9 mouse cellular contexts compared by ENCODE assay signal in the genomic region with DNA sequence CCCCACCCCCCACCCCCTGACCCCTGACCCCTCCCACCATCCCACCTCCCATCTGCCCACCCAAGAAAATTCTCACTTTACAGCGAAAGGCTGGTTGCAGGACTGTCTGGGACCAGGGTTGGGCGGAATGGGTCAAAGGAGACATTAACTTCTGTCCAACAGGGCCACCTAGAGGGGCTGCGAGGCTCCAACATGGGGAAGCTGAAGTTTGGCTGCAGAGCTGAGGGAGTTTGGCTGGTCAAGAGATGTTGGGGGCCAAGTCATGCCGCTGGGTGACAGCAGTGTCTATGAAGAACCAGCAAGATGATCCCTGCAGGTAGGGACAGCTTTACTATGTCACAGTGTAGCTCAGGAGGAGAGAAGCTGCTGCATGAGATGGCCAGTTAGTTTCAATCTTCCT. TPM values are rescaled to one million over a fixed set of nuclear protein-coding genes. Genes with fewer than 3 reads are reported as not detected.
DNase-seq lines count a peak whose midpoint lies in the region; ATAC-seq and TF ChIP-seq lines count a peak whose summit lies in the region.
"Had no signal": no experiment of that assay in that cellular context is flagged by ENCODE, and none has a peak within 500 bp of the region (broad histone marks: within the 10 kb centered on the region; RNA-seq: fewer than 3 reads in every experiment).

No protein-coding gene starts in this region.

- H3K36me3 ChIP-seq in midbrain, postnatal 0 days (ENCODE audit: insufficient read depth, low read length) = no peaks in the 10 kb centered on the region
- no peaks in the 10 kb centered on the region for H3K36me3 ChIP-seq in midbrain, embryonic 13.5 days
- H3K36me3 ChIP-seq: embryonic facial prominence, embryonic 15.5 days had no signal

- H3K4me3 ChIP-seq in midbrain, postnatal 0 days (ENCODE audit: low read depth, low read length) = no peak overlapping the region
- no peak overlapping the region for H3K4me3 ChIP-seq in midbrain, embryonic 13.5 days (replicated peaks)
- H3K4me3 ChIP-seq: embryonic facial prominence, embryonic 15.5 days had no signal

- H3K27ac ChIP-seq in midbrain, postnatal 0 days (ENCODE audit: low read depth, low read length) = no peak overlapping the region
- H3K27ac ChIP-seq in midbrain, embryonic 13.5 days = no peak overlapping the region
- H3K27ac ChIP-seq: embryonic facial prominence, embryonic 15.5 days had no signal

- peak; percentile 15 to 58 for DNase-seq in adrenal gland, adult (ENCODE audit: inconsistent age in 2 of 2, low spot score in 1 of 2)
- no peak for DNase-seq in adrenal gland, adult 8-10 months
- peak; percentile 18 for DNase-seq in midbrain, postnatal 0 days (ENCODE audit: low spot score)
- DNase-seq in cerebellum, adult 8-10 months = peak; percentile 9
- DNase-seq in kidney, postnatal 25 days = peak; percentile 35 to 49
- DNase-seq in thymus, postnatal 0 days (ENCODE audit: low spot score) = no peak

- WGBS in midbrain, postnatal 0 days = 49% methylated on average over 4 of the region's 4 CpGs
- 43% methylated on average over 4 of the region's 4 CpGs for WGBS in midbrain, embryonic 13.5 days

- H3K9me3 ChIP-seq in midbrain, postnatal 0 days (ENCODE audit: low read length) = no peaks in the 10 kb centered on the region
- H3K9me3 ChIP-seq in midbrain, embryonic 13.5 days = no peaks in the 10 kb centered on the region
- H3K9me3 ChIP-seq: embryonic facial prominence, embryonic 15.5 days had no signal

- no peak overlapping the region for H3K9ac ChIP-seq in midbrain, postnatal 0 days (replicated peaks; ENCODE audit: low read length, poor library complexity, severe bottlenecking)
- H3K9ac ChIP-seq in midbrain, embryonic 13.5 days (replicated peaks) = no peak overlapping the region
- H3K9ac ChIP-seq: embryonic facial prominence, embryonic 15.5 days had no signal

- no peak overlapping the region for H3K4me2 ChIP-seq in midbrain, postnatal 0 days (ENCODE audit: low read depth, low read length, poor library complexity, severe bottlenecking)
- no peak overlapping the region for H3K4me2 ChIP-seq in midbrain, embryonic 13.5 days (replicated peaks)
- H3K4me2 ChIP-seq: embryonic facial prominence, embryonic 15.5 days had no signal

- H3K27me3 ChIP-seq in midbrain, postnatal 0 days (ENCODE audit: insufficient read depth, low read length) = no peaks in the 10 kb centered on the region
- no peaks in the 10 kb centered on the region for H3K27me3 ChIP-seq in midbrain, embryonic 13.5 days
- H3K27me3 ChIP-seq: embryonic facial prominence, embryonic 15.5 days had no signal

- TF ChIP-seq CTCF in midbrain, postnatal 0 days (IDR thresholded peaks at IDR 0.05) = peak; percentile 42

- no peak for ATAC-seq in midbrain, postnatal 0 days (ENCODE audit: low FRiP score)
- ATAC-seq in midbrain, embryonic 13.5 days = no peak
- ATAC-seq in monocyte, adult 5-6 weeks (replicated peaks; ENCODE audit: insufficient number of reproducible peaks, low FRiP score, low TSS enrichment, poor library complexity, severe bottlenecking) = peak; percentile 75

- 0 out of 2 replicates have a peak, but pooled peaks cover 3% of the 10 kb centered on the region for H3K4me1 ChIP-seq in midbrain, postnatal 0 days (ENCODE audit: insufficient read depth, low read length)
- H3K4me1 ChIP-seq in midbrain, embryonic 13.5 days (replicated peaks) = no peaks in the 10 kb centered on the region
- H3K4me1 ChIP-seq: embryonic facial prominence, embryonic 15.5 days had no signal

RNA-seq across cellular contexts. Expression of a gene that starts 32.9 kb away (rescaled TPM):
- total RNA-seq in adrenal gland, adult 8-10 months (2022) = 10 to 100 TPM in 1 of 4 experiments, 1 to 10 TPM in 3; 8.5 to 12.8 (median 9.1) TPM
- 13.6 and 26.5 TPM in 2 replicates for total RNA-seq in midbrain, postnatal 0 days (2014; rRNA removed)
- 9.9 and 11.8 TPM in 2 replicates for polyA plus RNA-seq in midbrain, postnatal 0 days (2015; fragmentation: Nextera tagmentation; extraction: Ambion mirVana)
- polyA plus RNA-seq in midbrain, embryonic 13.5 days (2015; fragmentation: Nextera tagmentation; extraction: Ambion mirVana) = 9.7 and 10.2 TPM in 2 replicates
- 13.7 to 14.4 TPM (median 13.8 TPM) in 3 replicates for total RNA-seq in monocyte, adult 5-6 weeks (2017)
- 2.6 and 2.8 TPM in 2 replicates for polyA plus RNA-seq in thymus, postnatal 0 days (2015; fragmentation: Nextera tagmentation; extraction: Ambion mirVana)

Comparison
In these comparisons a context has a peak if more than half of its experiments do, and no peak if none do; other contexts are left out.
1. DNase-seq: peak in adrenal gland, adult (2 of 2), midbrain, postnatal 0 days (single experiment), cerebellum, adult 8-10 months (single experiment) and kidney, postnatal 25 days (2 of 2); none in adrenal gland, adult 8-10 months (single experiment) and thymus, postnatal 0 days (single experiment).